Mouse (Mus musculus): ENCODE data around the gene Wipi1.

DNA sequence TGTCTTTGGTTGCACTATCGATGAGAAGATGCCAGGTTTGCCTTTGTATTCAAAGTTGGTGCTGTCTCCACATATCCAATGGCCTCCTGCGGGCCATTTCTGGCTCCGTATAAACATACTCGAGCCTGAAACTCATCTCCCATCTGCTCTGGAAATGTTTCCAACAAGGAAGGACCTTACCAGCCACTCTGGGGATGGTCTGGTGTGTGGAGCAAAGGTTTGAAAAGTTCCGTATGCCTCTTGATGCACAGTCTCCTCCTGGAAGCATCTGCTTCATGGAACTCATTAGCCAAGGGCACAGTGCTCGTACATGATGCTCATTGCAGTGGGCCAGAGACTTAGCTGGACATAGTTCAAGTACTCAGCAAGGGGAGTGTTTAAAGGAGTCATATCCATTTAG, 75.8 kb downstream of the Wipi1 start:
- no peak for TF ChIP-seq CTCF (IDR thresholded peaks at IDR 0.05; ENCODE audit: low read depth, low read length)
- no peak for TF ChIP-seq POLR2A (IDR thresholded peaks at IDR 0.05; ENCODE audit: extremely low read depth, insufficient read depth, low read length)
